Mouse (Mus musculus) neural tube, embryonic 15.5 days (tissue): ENCODE measurements at regions not wholly inside any gene's neighbourhood (a gene's known extent, or its start where the extent isn't known, plus 50 kb on each side); places are given as distances from the start of the nearest gene placed in this dataset.

Source experiments
- ATAC-seq: fragments of 200-750 bp; cut with Nextera tagmentation; 2 replicates; pipeline ENCODE4 v1.8.0; 2017; ENCODE audit warnings: mild to moderate bottlenecking, moderate TSS enrichment, moderate library complexity; ENCODE audit not compliant: low FRiP score
- H3K27ac ChIP-seq: fragments of 300-500 bp; sonication (generic); replicated peaks from 2 replicates; pipeline ENCODE4 v1.5.1; 2015; ENCODE audit warnings: mild to moderate bottlenecking, inconsistent platforms
- H3K27me3 ChIP-seq: fragments of 300-500 bp; sonication (generic); replicated peaks from 2 replicates; pipeline ENCODE4 v1.6.1; 2015; ENCODE audit warnings: inconsistent platforms
- H3K36me3 ChIP-seq: fragments of 300-500 bp; sonication (generic); 2 replicates; pipeline ENCODE4 v1.6.1; 2015; ENCODE audit warnings: inconsistent platforms
- H3K4me1 ChIP-seq: fragments of 300-500 bp; sonication (generic); 2 replicates; pipeline ENCODE4 v1.6.1; 2015; ENCODE audit warnings: inconsistent platforms
- H3K4me2 ChIP-seq: fragments of 300-500 bp; sonication (generic); 2 replicates; pipeline ENCODE4 v1.6.1; 2015; ENCODE audit warnings: inconsistent platforms, mild to moderate bottlenecking, moderate library complexity
- H3K4me3 ChIP-seq: fragments of 300-500 bp; sonication (generic); replicated peaks from 2 replicates; pipeline ENCODE4 v1.5.1; 2015; ENCODE audit warnings: mild to moderate bottlenecking, inconsistent platforms
- H3K9ac ChIP-seq: fragments of 300-500 bp; sonication (generic); replicated peaks from 2 replicates; pipeline ENCODE4 v1.6.1; 2015; ENCODE audit warnings: mild to moderate bottlenecking, inconsistent platforms
- H3K9me3 ChIP-seq: fragments of 300-500 bp; sonication (generic); replicated peaks from 2 replicates; pipeline ENCODE4 v1.6.1; 2016; ENCODE audit warnings: inconsistent platforms
- WGBS: fragments of 180-500 bp; shearing (Covaris S2); methylation state at CpG from one replicate; pipeline ENCODE4 v1.1.7; 2015; ENCODE audit warnings: mixed read lengths; 5-methylcytosine and 5-hydroxymethylcytosine counted together

- no peaks in the 10 kb centered on the region for H3K27me3 ChIP-seq
- WGBS: 58% methylated on average over 9 of the region's 9 CpGs
- ATAC-seq: no peak
- H3K27ac ChIP-seq: no peak overlapping the region
- H3K9me3 ChIP-seq: no peaks in the 10 kb centered on the region
- no peak overlapping the region for H3K4me2 ChIP-seq
- H3K4me1 ChIP-seq: peaks cover 16% of the 10 kb centered on the region
- no peak overlapping the region for H3K4me3 ChIP-seq
- H3K9ac ChIP-seq: no peak overlapping the region
- no peaks in the 10 kb centered on the region for H3K36me3 ChIP-seq
These were observed 271.0 kb downstream of the Tgfb2 start for GRCm38 (mm10) chr1:186434782-186435181.

GRCm38 (mm10) chr1:186434007-186434406 lies 271.8 kb downstream of the Tgfb2 start:
- 50% methylated on average over 2 of the region's 2 CpGs for WGBS
- Histone ChIP-seq H3K4me3 (no peak overlapping the region), H3K9me3 (no peaks in the 10 kb centered on the region), H3K9ac (no peak overlapping the region), H3K36me3 (no peaks in the 10 kb centered on the region), H3K27ac (no peak overlapping the region; the same call in 1 of the 2 replicates), H3K4me2 (no peak overlapping the region), H3K27me3 (no peaks in the 10 kb centered on the region), H3K4me1 (peaks cover 16% of the 10 kb centered on the region)
- no peak for ATAC-seq

GRCm38 (mm10) chr1:186433169-186433665 lies 272.6 kb downstream of the Tgfb2 start:
- Histone ChIP-seq H3K4me2 (no peak overlapping the region), H3K9me3 (no peaks in the 10 kb centered on the region), H3K36me3 (no peaks in the 10 kb centered on the region), H3K4me3 (no peak overlapping the region), H3K27me3 (no peaks in the 10 kb centered on the region), H3K4me1 (peaks cover 16% of the 10 kb centered on the region), H3K9ac (no peak overlapping the region), H3K27ac (0 out of 2 replicates have a peak overlapping the region, but pooled peaks have one; percentile 10)
- WGBS: 59% methylated on average over 7 of the region's 7 CpGs
- peak; percentile 66; the same call in 1 of the 2 replicates for ATAC-seq

- Histone ChIP-seq H3K9me3 (no peaks in the 10 kb centered on the region), H3K27me3 (no peaks in the 10 kb centered on the region), H3K4me2 (no peak overlapping the region), H3K27ac (no peak overlapping the region), H3K4me1 (no peaks in the 10 kb centered on the region), H3K4me3 (no peak overlapping the region), H3K9ac (no peak overlapping the region), H3K36me3 (no peaks in the 10 kb centered on the region)
- no peak for ATAC-seq
- WGBS: 82% methylated on average over 6 of the region's 6 CpGs
These were observed 280.4 kb downstream of the Tgfb2 start for GRCm38 (mm10) chr1:186425421-186425820.

- WGBS: 82% methylated on average over 5 of the region's 5 CpGs
- Histone ChIP-seq H3K36me3 (no peaks in the 10 kb centered on the region), H3K27me3 (no peaks in the 10 kb centered on the region), H3K4me3 (no peak overlapping the region), H3K9ac (no peak overlapping the region), H3K27ac (no peak overlapping the region), H3K4me1 (no peaks in the 10 kb centered on the region), H3K9me3 (no peaks in the 10 kb centered on the region), H3K4me2 (no peak overlapping the region)
- no peak for ATAC-seq
These were observed 281.7 kb downstream of the Tgfb2 start for GRCm38 (mm10) chr1:186424084-186424483.

GRCm38 (mm10) chr1:186417101-186417500 lies 288.7 kb downstream of the Tgfb2 start:
- Histone ChIP-seq H3K9ac (no peak overlapping the region), H3K27ac (no peak overlapping the region), H3K4me1 (0 out of 2 replicates have a peak, but pooled peaks cover 3% of the 10 kb centered on the region), H3K36me3 (no peaks in the 10 kb centered on the region), H3K27me3 (no peaks in the 10 kb centered on the region), H3K9me3 (no peaks in the 10 kb centered on the region), H3K4me3 (no peak overlapping the region), H3K4me2 (no peak overlapping the region)
- no peak for ATAC-seq
- 71% methylated on average over 1 of the region's 1 CpGs for WGBS

- Histone ChIP-seq H3K9ac (no peak overlapping the region), H3K27me3 (no peaks in the 10 kb centered on the region), H3K4me3 (no peak overlapping the region), H3K36me3 (no peaks in the 10 kb centered on the region), H3K4me1 (0 out of 2 replicates have a peak, but pooled peaks cover 3% of the 10 kb centered on the region), H3K27ac (no peak overlapping the region), H3K9me3 (no peaks in the 10 kb centered on the region), H3K4me2 (no peak overlapping the region)
- 71% methylated on average over 4 of the region's 4 CpGs for WGBS
- ATAC-seq: no peak
These were observed 290.5 kb downstream of the Tgfb2 start for GRCm38 (mm10) chr1:186415321-186415720.

GRCm38 (mm10) chr1:186413886-186414245 lies 291.9 kb downstream of the Tgfb2 start:
- no peaks in the 10 kb centered on the region for H3K36me3 ChIP-seq
- H3K27ac ChIP-seq: no peak overlapping the region
- no peak for ATAC-seq
- 90% methylated on average over 6 of the region's 6 CpGs for WGBS
- no peaks in the 10 kb centered on the region for H3K27me3 ChIP-seq
- no peak overlapping the region for H3K9ac ChIP-seq
- no peak overlapping the region for H3K4me3 ChIP-seq
- peaks cover 17% of the 10 kb centered on the region; the same call in 1 of the 2 replicates for H3K4me1 ChIP-seq
- H3K9me3 ChIP-seq: no peaks in the 10 kb centered on the region
- H3K4me2 ChIP-seq: no peak overlapping the region

GRCm38 (mm10) chr1:186413064-186413885 lies 292.5 kb downstream of the Tgfb2 start:
- no peak for ATAC-seq
- Histone ChIP-seq H3K9ac (no peak overlapping the region), H3K4me1 (peaks cover 21% of the 10 kb centered on the region; the same call in 1 of the 2 replicates), H3K4me3 (no peak overlapping the region), H3K27me3 (no peaks in the 10 kb centered on the region), H3K36me3 (no peaks in the 10 kb centered on the region), H3K4me2 (no peak overlapping the region), H3K9me3 (no peaks in the 10 kb centered on the region), H3K27ac (no peak overlapping the region)
- WGBS: 76% methylated on average over 21 of the region's 21 CpGs

- no peak overlapping the region for H3K4me3 ChIP-seq
- no peak overlapping the region for H3K9ac ChIP-seq
- ATAC-seq: no peak
- no peaks in the 10 kb centered on the region for H3K36me3 ChIP-seq
- peaks cover 21% of the 10 kb centered on the region; the same call in 1 of the 2 replicates for H3K4me1 ChIP-seq
- no peaks in the 10 kb centered on the region for H3K27me3 ChIP-seq
- H3K4me2 ChIP-seq: no peak overlapping the region
- WGBS: 93% methylated on average over 2 of the region's 2 CpGs
- no peaks in the 10 kb centered on the region for H3K9me3 ChIP-seq
- H3K27ac ChIP-seq: no peak overlapping the region
These were observed 293.5 kb downstream of the Tgfb2 start for GRCm38 (mm10) chr1:186412296-186412695.

- H3K27me3 ChIP-seq: no peaks in the 10 kb centered on the region
- H3K4me3 ChIP-seq: no peak overlapping the region
- ATAC-seq: no peak
- H3K4me2 ChIP-seq: peak overlapping the region; percentile 34
- no peak overlapping the region for H3K27ac ChIP-seq
- no peak overlapping the region for H3K9ac ChIP-seq
- peaks cover 21% of the 10 kb centered on the region; the same call in 1 of the 2 replicates for H3K4me1 ChIP-seq
- H3K36me3 ChIP-seq: no peaks in the 10 kb centered on the region
- no peaks in the 10 kb centered on the region for H3K9me3 ChIP-seq
- WGBS: 44% methylated on average over 10 of the region's 10 CpGs
These were observed 291.9 kb upstream of the Lyplal1 start for GRCm38 (mm10) chr1:186408986-186409441.

- ATAC-seq: no peak
- 85% methylated on average over 8 of the region's 8 CpGs for WGBS
These were observed 290.5 kb upstream of the Lyplal1 start for GRCm38 (mm10) chr1:186407656-186408055.

More at GRCm38 (mm10) chr1:186407656-186408055, 290.5 kb upstream of the Lyplal1 start:
- H3K4me2 ChIP-seq: no peak overlapping the region
- no peaks in the 10 kb centered on the region for H3K36me3 ChIP-seq
- no peak overlapping the region for H3K27ac ChIP-seq
- H3K27me3 ChIP-seq: no peaks in the 10 kb centered on the region
- no peak overlapping the region for H3K4me3 ChIP-seq
- no peak overlapping the region for H3K9ac ChIP-seq
- H3K4me1 ChIP-seq: peaks cover 17% of the 10 kb centered on the region; the same call in 1 of the 2 replicates
- H3K9me3 ChIP-seq: no peaks in the 10 kb centered on the region
